Mouse (Mus musculus) kidney, adult 2 months (tissue): Measurements from ENCODE around the gene Mfap2.

Experiments used
- CTCF ChIP-seq: fragments of 200-500 bp; conservative IDR thresholded peaks from 2 replicates; pipeline ENCODE4 v1.5.1; 2011; ENCODE audit warnings: low read depth, mild to moderate bottlenecking, control low read depth, low read length, moderate library complexity, mixed read lengths; ENCODE audit not compliant: insufficient read depth, insufficient read length
- POLR2A ChIP-seq: fragments of 200-500 bp; IDR thresholded peaks from one replicate; pipeline ENCODE4 v1.6.1; 2011; ENCODE audit warnings: low read depth, low read length, control low read depth

DNA sequence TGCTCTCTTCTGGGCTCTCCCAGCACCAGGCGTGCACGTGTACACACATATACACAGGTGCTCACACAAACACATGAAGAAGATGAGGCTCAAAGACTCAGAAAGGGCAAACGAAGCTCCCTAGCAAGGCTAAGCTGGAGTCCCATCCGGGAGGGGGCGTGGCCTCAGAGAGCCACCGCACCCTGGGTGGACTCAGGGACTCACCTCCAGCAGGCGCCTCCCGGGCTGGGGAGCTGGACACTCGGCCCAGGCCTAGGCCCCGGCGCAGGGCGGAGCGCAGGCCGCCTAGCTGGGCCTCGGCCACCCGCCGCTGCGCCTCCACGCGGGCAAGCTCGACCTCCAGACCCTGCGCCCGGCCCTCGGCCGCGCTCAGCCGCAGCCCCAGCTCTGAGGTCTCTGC, 14.8 kb downstream of the Mfap2 start:
- no peak for TF ChIP-seq CTCF
- no peak for TF ChIP-seq POLR2A
